Mouse (Mus musculus) liver, embryonic 11.5 days (tissue): ENCODE results near the gene Tmem40. TPM values are rescaled to one million over a fixed set of nuclear protein-coding genes. Genes with fewer than 3 reads are reported as not detected.

ENCODE experiments used
- microRNA-seq: library from miRNA; unstranded; fragments of <30 nt; microRNA quantifications from one replicate; pipeline ENCODE4, GENCODE M21; 2017; ENCODE audit warnings: borderline number of aligned reads
- polyA plus RNA-seq: library from polyadenylated mRNA; unstranded; fragments of >200 nt; fragmentation: Nextera tagmentation; extraction: Ambion mirVana; gene quantifications from 2 replicates; pipeline ENCODE4 v1.2.1, GENCODE M21; 2014

Gene Tmem40
- polyA plus RNA-seq, 1 experiment from 2014 or later: 32.5 TPM

Small RNA genes within 50 kb of the gene (microRNA-seq; reads per million reads assigned to microRNA genes)
- gene Mir7660: not detected

Other genes with a start within 250 kb of the Tmem40 start
- gene Tsen2, start 217.7 kb downstream of the Tmem40 start, polyA plus RNA-seq: 33.1 and 36.8 TPM in 2 replicates
- 5.6 and 6.3 TPM in 2 replicates for gene Mkrn2os, start 169.8 kb downstream of the Tmem40 start, polyA plus RNA-seq
- gene Mkrn2, start 160.5 kb downstream of the Tmem40 start, polyA plus RNA-seq: 21.5 and 25.1 TPM in 2 replicates
- gene Raf1, start 85.8 kb downstream of the Tmem40 start, polyA plus RNA-seq: 70.1 and 70.7 TPM in 2 replicates
- 20.3 and 22.0 TPM in 2 replicates for gene Cand2, start 12.1 kb upstream of the Tmem40 start, polyA plus RNA-seq
- gene Rpl32, start 46.3 kb upstream of the Tmem40 start, polyA plus RNA-seq: 2,286 and 2,478 TPM in 2 replicates
- gene Efcab12, start 76.0 kb upstream of the Tmem40 start, polyA plus RNA-seq: 0.27 TPM in 2 replicates
- gene Mbd4, start 91.0 kb upstream of the Tmem40 start, polyA plus RNA-seq: 20.7 and 23.0 TPM in 2 replicates
- 9.1 and 10.5 TPM in 2 replicates for gene Ift122, start 91.1 kb upstream of the Tmem40 start, polyA plus RNA-seq
- gene Rho, start 169.3 kb upstream of the Tmem40 start, polyA plus RNA-seq: 0.06 TPM in 1 of 2 replicates, not detected in the other
- not detected in 2 replicates for gene H1foo, start 182.5 kb upstream of the Tmem40 start, polyA plus RNA-seq
- 25.6 and 27.8 TPM in 2 replicates for gene Plxnd1, start 232.6 kb upstream of the Tmem40 start, polyA plus RNA-seq